Mouse (Mus musculus) megakaryocyte, embryonic 14.5 days (primary cell): ENCODE results near the gene Kpna1.

Experiments used
- FLI1 ChIP-seq: IDR thresholded peaks from 2 replicates; pipeline ENCODE4 v1.6.1; 2012; ENCODE audit warnings: low read length, inconsistent platforms, mixed read lengths
- GATA1 ChIP-seq: IDR thresholded peaks from 3 replicates; pipeline ENCODE4 v1.6.1; 2012; ENCODE audit warnings: mixed read lengths, low read length, inconsistent platforms, borderline replicate concordance

DNA sequence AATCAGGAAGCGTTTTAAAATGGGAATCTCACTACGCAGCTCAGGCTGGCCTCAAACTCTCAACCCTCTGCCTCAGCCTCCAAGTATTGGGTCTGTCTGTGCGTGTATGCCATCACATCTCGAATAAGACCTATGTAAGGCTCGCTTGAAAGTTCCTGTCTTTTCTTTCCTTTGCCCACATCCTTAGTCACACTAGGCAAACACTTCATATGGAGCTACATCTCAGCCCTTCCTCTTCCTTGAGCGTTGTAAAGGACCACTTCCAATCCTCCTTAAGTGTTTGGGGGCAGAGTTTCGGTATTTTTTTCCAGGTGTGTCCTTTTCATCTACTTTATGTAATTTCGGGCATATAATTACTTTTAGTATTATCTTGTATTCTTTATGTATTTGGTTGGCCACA lies 76.4 kb downstream of the Kpna1 start:
- TF ChIP-seq GATA1 (no peak), FLI1 (no peak)
